Mouse (Mus musculus) midbrain, postnatal 0 days (tissue): ENCODE data around the gene Timp3. TPM values are rescaled to one million over a fixed set of nuclear protein-coding genes. Genes with fewer than 3 reads are reported as not detected.

Experiments
- ATAC-seq: fragments of 200-750 bp; cut with Nextera tagmentation; 2 replicates; pipeline ENCODE4 v1.8.0; 2017; ENCODE audit warnings: moderate number of reproducible peaks, mild to moderate bottlenecking, moderate TSS enrichment, moderate library complexity; ENCODE audit not compliant: low FRiP score
- DNase-seq: peaks from one replicate; pipeline ENCODE4 v3.0.0-alpha.2; 2015; ENCODE audit warnings: low spot score
- H3K27ac ChIP-seq: fragments of 300-500 bp; sonication (generic); 2 replicates; pipeline ENCODE4 v1.5.1; 2014; ENCODE audit warnings: low read depth, mild to moderate bottlenecking, low read length, mixed read lengths
- H3K27me3 ChIP-seq: fragments of 300-500 bp; sonication (generic); 2 replicates; pipeline ENCODE4 v1.6.1; 2014; ENCODE audit warnings: low read length, control low read depth, mixed read lengths; ENCODE audit not compliant: insufficient read depth
- H3K36me3 ChIP-seq: fragments of 300-500 bp; sonication (generic); 2 replicates; pipeline ENCODE4 v1.6.1; 2014; ENCODE audit warnings: low read length, control low read depth, mixed read lengths; ENCODE audit not compliant: insufficient read depth
- H3K4me1 ChIP-seq: fragments of 300-500 bp; sonication (generic); 2 replicates; pipeline ENCODE4 v1.6.1; 2014; ENCODE audit warnings: mild to moderate bottlenecking, control low read depth, antibody characterized with exemption, low read length, mixed read lengths; ENCODE audit not compliant: insufficient read depth
- H3K4me2 ChIP-seq: fragments of 300-500 bp; sonication (generic); 2 replicates; pipeline ENCODE4 v1.6.1; 2014; ENCODE audit warnings: low read depth, mild to moderate bottlenecking, low read length, mixed read lengths; ENCODE audit not compliant: poor library complexity, severe bottlenecking
- H3K4me3 ChIP-seq: fragments of 300-500 bp; sonication (generic); 2 replicates; pipeline ENCODE4 v1.5.1; 2014; ENCODE audit warnings: low read depth, mild to moderate bottlenecking, low read length, moderate library complexity
- H3K9ac ChIP-seq: fragments of 300-500 bp; sonication (generic); replicated peaks from 2 replicates; pipeline ENCODE4 v1.6.1; 2014; ENCODE audit warnings: mild to moderate bottlenecking, low read length, moderate library complexity, mixed read lengths; ENCODE audit not compliant: poor library complexity, severe bottlenecking
- H3K9me3 ChIP-seq: fragments of 300-500 bp; sonication (generic); 2 replicates; pipeline ENCODE4 v1.6.1; 2016; ENCODE audit warnings: low read length, control low read depth
- CTCF ChIP-seq: IDR thresholded peaks from 2 replicates; pipeline ENCODE4 v1.5.1; 2016; ENCODE audit warnings: antibody characterized with exemption, mild to moderate bottlenecking
- WGBS: fragments of 180-500 bp; shearing (Covaris S2); extraction: QIAGEN DNeasy Blood & Tissue Kit; methylation state at CpG from one replicate; pipeline ENCODE4 v1.1.7; 2014; 5-methylcytosine and 5-hydroxymethylcytosine counted together
- polyA plus RNA-seq: library from polyadenylated mRNA; unstranded; fragments of >200 nt; fragmentation: Nextera tagmentation; extraction: Ambion mirVana; gene quantifications from 2 replicates; pipeline ENCODE4 v1.2.1, GENCODE M21; 2015
- total RNA-seq: library from RNA; depleted of rRNA; stranded (reverse); fragments of >200 nt; gene quantifications from 2 replicates; pipeline ENCODE4 v1.2.3, GENCODE M21; 2014

The Timp3 gene
- total and polyA plus RNA-seq, 2 experiments from 2014 or later = 47.3 to 105 TPM

DNA sequence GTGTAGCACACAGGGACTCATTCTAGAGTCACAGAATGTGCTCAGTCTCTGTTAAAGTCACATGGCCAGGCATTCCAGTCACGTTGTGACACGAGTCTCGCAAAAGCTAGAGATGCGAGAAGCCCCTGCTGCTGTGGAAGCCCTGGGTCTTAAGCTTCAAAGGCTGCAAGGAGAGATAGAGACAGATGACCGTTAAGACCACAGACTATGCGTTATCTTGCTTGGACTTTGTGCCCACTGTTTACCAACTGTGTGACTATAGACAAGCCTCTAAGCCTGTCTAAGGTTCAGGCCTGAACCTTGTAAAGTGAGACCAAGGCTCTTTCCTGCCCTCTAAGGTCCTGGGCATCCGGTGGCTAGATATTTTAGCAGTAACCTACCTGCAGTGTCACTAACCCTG lies 42.5 kb downstream of the Timp3 start:
- Histone ChIP-seq H3K36me3 (peaks cover 14% of the 10 kb centered on the region), H3K9ac (no peak overlapping the region), H3K4me2 (no peak overlapping the region), H3K4me1 (peaks cover 11% of the 10 kb centered on the region), H3K27me3 (no peaks in the 10 kb centered on the region), H3K4me3 (no peak overlapping the region), H3K9me3 (no peaks in the 10 kb centered on the region), H3K27ac (no peak overlapping the region)
- TF ChIP-seq CTCF = no peak
- no peak for ATAC-seq
- WGBS = 52% methylated on average over 7 of the region's 7 CpGs
- DNase-seq = no peak

DNA sequence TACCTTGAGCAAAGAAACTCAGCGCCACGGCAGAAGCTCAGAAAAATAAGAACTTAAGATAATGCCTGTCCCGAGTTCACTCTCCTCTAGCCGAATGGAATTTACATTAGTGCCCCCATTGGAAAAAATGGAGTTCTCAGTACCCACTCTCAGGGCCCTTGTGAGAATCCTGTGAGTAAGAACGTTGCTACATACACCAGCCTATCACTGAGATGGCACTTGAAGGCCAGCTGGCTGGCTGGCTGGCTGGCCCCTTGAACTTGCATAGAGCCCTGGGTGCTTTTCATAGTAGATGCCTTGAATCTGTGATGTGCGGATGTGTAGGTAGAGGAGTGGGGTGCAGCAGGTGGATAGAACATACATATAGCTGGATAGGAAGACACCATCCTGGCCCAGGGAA lies 43.2 kb downstream of the Timp3 start:
- Histone ChIP-seq H3K36me3 (peaks cover 15% of the 10 kb centered on the region), H3K9me3 (no peaks in the 10 kb centered on the region), H3K4me2 (no peak overlapping the region), H3K4me3 (no peak overlapping the region), H3K4me1 (peaks cover 7% of the 10 kb centered on the region), H3K9ac (no peak overlapping the region), H3K27ac (no peak overlapping the region), H3K27me3 (no peaks in the 10 kb centered on the region)
- 82% methylated on average over 6 of the region's 6 CpGs for WGBS
- DNase-seq = no peak
- TF ChIP-seq CTCF = no peak
- no peak for ATAC-seq

DNA sequence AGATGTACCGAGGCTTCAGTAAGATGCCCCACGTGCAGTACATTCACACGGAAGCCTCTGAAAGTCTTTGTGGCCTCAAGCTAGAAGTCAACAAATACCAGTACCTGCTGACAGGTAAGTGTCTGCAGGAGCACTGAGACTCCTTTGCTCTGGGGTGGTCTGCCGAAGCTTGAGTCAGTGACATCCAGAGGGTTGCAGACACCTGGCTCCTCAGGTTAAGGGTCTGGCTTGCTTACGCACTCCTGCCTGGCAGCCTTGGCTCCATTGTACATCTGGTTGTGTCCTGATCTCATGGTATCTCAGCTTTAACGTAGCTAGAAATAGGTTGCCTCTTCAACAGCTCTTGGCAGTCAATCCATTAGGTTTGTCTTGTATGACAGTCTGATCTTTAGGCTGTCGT lies 43.8 kb downstream of the Timp3 start:
- no peaks in the 10 kb centered on the region for H3K27me3 ChIP-seq
- WGBS = 94% methylated on average over 7 of the region's 7 CpGs
- H3K9ac ChIP-seq = no peak overlapping the region
- H3K4me1 ChIP-seq = peaks cover 7% of the 10 kb centered on the region
- no peak overlapping the region for H3K4me3 ChIP-seq
- no peak for TF ChIP-seq CTCF
- H3K27ac ChIP-seq = no peak overlapping the region
- H3K9me3 ChIP-seq = no peaks in the 10 kb centered on the region
- DNase-seq (no peak), ATAC-seq (no peak)
- H3K4me2 ChIP-seq = no peak overlapping the region
- peaks cover 20% of the 10 kb centered on the region for H3K36me3 ChIP-seq

DNA sequence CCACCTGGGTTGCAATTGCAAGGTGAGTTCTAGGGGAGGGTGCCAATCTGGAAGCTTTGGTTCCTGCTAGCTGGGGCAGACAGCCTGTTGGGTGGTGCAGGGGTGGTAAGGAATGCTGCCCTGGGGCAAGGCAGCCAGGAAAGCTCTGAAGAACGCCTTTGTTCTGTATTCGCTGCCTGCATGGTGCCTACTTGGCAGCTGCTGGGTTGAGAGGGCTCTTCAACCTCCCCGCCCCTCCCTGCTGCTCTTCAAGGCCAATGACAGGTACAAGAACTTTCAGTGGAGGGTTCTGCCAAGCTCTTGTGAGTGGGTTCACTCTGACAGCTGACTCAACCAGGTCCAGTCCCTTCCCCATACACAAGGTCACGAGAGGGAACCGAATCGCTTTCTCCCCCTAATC lies 44.5 kb downstream of the Timp3 start:
- WGBS = 84% methylated on average over 6 of the region's 6 CpGs
- no peak for DNase-seq

DNA sequence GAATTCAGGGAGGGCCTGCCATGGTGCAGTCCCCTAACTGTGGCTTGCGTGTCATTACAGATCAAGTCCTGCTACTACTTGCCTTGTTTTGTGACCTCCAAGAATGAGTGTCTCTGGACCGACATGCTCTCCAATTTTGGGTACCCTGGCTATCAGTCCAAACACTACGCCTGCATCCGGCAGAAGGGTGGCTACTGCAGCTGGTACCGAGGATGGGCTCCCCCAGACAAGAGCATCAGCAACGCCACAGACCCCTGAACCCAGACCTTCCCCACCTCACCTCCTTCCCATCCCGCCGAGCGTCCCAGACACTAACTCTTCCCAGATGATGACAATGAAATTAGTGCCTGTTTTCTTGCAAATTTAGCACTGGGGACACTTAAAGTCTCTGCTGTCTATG lies 45.5 kb downstream of the Timp3 start:
- Histone ChIP-seq H3K27me3 (no peaks in the 10 kb centered on the region), H3K4me2 (no peak overlapping the region), H3K27ac (no peak overlapping the region), H3K9me3 (no peaks in the 10 kb centered on the region), H3K4me3 (no peak overlapping the region), H3K36me3 (peaks cover 21% of the 10 kb centered on the region), H3K4me1 (peaks cover 7% of the 10 kb centered on the region), H3K9ac (no peak overlapping the region)
- WGBS = 97% methylated on average over 9 of the region's 9 CpGs
- no peak for TF ChIP-seq CTCF
- DNase-seq (no peak), ATAC-seq (no peak)

More for the DNA sequence above, 44.5 kb downstream of the Timp3 start:
- Histone ChIP-seq H3K36me3 (peaks cover 20% of the 10 kb centered on the region), H3K4me1 (peaks cover 7% of the 10 kb centered on the region), H3K9ac (no peak overlapping the region), H3K27me3 (no peaks in the 10 kb centered on the region), H3K27ac (no peak overlapping the region), H3K4me3 (no peak overlapping the region), H3K4me2 (no peak overlapping the region), H3K9me3 (no peaks in the 10 kb centered on the region)
- ATAC-seq = no peak
- TF ChIP-seq CTCF = no peak

DNA sequence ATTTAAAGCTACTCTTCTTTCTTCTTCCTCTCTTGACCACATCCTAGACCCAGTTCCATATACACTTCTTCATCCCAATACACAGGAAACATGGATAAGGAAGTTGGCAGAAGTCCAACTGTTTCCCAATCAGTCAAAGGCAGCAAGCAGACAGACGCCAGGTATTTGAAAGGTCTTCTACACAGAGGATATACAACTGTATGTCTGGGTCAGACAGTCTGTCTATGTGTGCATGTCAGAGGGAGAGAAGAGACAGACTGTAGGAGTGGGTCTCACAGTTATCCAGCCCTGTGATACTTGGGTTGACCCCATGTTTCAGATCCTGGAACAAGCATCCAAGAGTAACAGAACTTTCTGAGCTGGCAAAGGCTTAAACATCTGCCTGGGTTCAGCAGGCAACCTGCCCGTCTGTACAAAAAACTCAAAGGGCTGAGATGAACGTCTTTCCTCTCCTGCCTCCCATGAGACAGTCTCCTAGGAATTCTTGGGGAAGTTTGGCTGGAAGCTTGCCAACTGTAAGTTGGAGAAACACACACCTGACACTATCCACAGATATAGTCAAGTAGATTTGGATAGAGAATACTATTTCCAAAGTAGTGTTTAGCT lies 46.2 kb downstream of the Timp3 start:
- no peak for TF ChIP-seq CTCF
- Histone ChIP-seq H3K27ac (no peak overlapping the region), H3K4me2 (no peak overlapping the region), H3K4me3 (no peak overlapping the region), H3K9me3 (no peaks in the 10 kb centered on the region), H3K4me1 (peaks cover 7% of the 10 kb centered on the region), H3K36me3 (peaks cover 23% of the 10 kb centered on the region), H3K9ac (no peak overlapping the region), H3K27me3 (no peaks in the 10 kb centered on the region)
- WGBS = 52% methylated on average over 3 of the region's 3 CpGs
- DNase-seq (no peak), ATAC-seq (no peak)
